Mouse (Mus musculus): ENCODE data around the gene B3gnt9.

DNA sequence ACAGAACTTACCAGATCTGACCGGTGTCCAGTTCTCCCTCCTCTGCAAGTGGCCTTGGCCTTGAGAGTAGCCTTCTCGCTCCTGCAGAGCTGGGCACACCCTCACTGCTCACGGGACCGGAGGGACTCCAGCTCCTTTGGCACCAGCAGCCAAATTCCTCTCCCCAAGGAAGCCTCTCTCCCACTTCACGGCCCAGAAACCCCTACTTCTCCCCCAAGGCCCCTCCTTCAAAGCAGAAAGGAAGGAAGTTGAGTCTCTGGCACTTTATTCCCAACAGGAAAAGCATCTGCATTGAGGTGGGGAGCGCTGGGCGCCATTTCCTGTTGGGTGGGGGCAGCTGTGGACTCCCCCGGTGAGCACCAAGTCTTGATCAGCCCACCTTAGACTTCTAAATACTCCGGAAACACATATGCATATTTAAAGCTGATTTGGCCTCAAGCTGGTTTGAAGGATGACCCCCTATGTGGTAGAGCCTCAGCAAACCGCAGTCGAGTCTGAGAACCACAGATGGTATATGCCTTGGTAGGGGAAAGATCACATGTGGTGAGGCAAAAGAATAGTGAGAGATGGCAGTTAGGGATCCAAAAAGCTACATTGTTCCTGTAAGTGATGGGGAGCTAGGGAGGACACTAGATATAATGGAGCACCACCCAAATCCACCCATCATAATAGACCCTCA lies 41.1 kb upstream of the B3gnt9 start, which contains the start of gene Exoc3l:
- no peak for TF ChIP-seq CTCF (IDR thresholded peaks at IDR 0.05; ENCODE audit: control insufficient read depth, insufficient read depth, insufficient read length)
- TF ChIP-seq USF1 (IDR thresholded peaks at IDR 0.05; ENCODE audit: low read depth), result no peak
- no peak for TF ChIP-seq MAX (IDR thresholded peaks at IDR 0.05)
- no peak for TF ChIP-seq MYOG (IDR thresholded peaks at IDR 0.05; ENCODE audit: control insufficient read depth, extremely low read depth, insufficient read length)
- no peak for TF ChIP-seq FOSL1 (IDR thresholded peaks at IDR 0.05; ENCODE audit: insufficient read depth, low read length, poor library complexity, severe bottlenecking)
- TF ChIP-seq CEBPB (IDR thresholded peaks at IDR 0.05; ENCODE audit: low read depth), result no peak
